Mouse (Mus musculus): ENCODE data around the gene Tex45. TPM values are rescaled to one million over a fixed set of nuclear protein-coding genes. Genes with fewer than 3 reads are reported as not detected.

Gene Tex45
- polyA plus RNA-seq, 1 experiment from 2014 or later = not detected

- Histone ChIP-seq H3K27ac (ENCODE audit: low read depth) (peak within 1 kb of the TSS; percentile 80), H3K4me1 (ENCODE audit: insufficient read depth) (peaks cover 4% of the 10 kb centered on the region), H3K9me3 (ENCODE audit: low read depth, low read length) (no peaks in the 10 kb centered on the region), H3K36me3 (ENCODE audit: insufficient read depth) (no peaks in the 10 kb centered on the region), H3K27me3 (ENCODE audit: insufficient read depth, low read length) (no peaks in the 10 kb centered on the region), H3K9ac (peak within 1 kb of the TSS; percentile 67), H3K4me3 (ENCODE audit: low read depth, low read length) (peak within 1 kb of the TSS; percentile 54), H3K4me2 (peak within 1 kb of the TSS; percentile 75)
- peak; percentile 95 for ATAC-seq (ENCODE audit: insufficient read depth)
- DNase-seq = peak; percentile 99
- WGBS = 3% methylated on average over 32 of the region's 32 CpGs
- TF ChIP-seq CTCF (IDR thresholded peaks at IDR 0.05; ENCODE audit: low read depth) = no peak
Observed at GRCm38 (mm10) chr8:3467006-3467885, 3.4 kb upstream of the Tex45 start, which contains the start of gene Pex11g. Gene Pex11g, minus strand, starts transcription at chr8:3467680.

GRCm38 (mm10) chr8:3467886-3468545 is 2.6 kb upstream of the Tex45 start:
- WGBS = 55% methylated on average over 9 of the region's 9 CpGs
- peak overlapping the region; percentile 54 for H3K4me3 ChIP-seq (ENCODE audit: low read depth, low read length)
- peak overlapping the region; percentile 67 for H3K9ac ChIP-seq
- peaks cover 4% of the 10 kb centered on the region for H3K4me1 ChIP-seq (ENCODE audit: insufficient read depth)
- no peaks in the 10 kb centered on the region for H3K27me3 ChIP-seq (ENCODE audit: insufficient read depth, low read length)
- no peaks in the 10 kb centered on the region for H3K36me3 ChIP-seq (ENCODE audit: insufficient read depth)
- no peak for ATAC-seq (ENCODE audit: insufficient read depth)
- H3K27ac ChIP-seq (ENCODE audit: low read depth) = peak overlapping the region; percentile 80
- H3K9me3 ChIP-seq (ENCODE audit: low read depth, low read length) = no peaks in the 10 kb centered on the region
- H3K4me2 ChIP-seq = peak overlapping the region; percentile 75
- peak; percentile 26 for DNase-seq
- TF ChIP-seq CTCF (IDR thresholded peaks at IDR 0.05; ENCODE audit: low read depth) = no peak

- no peak for TF ChIP-seq CTCF (IDR thresholded peaks at IDR 0.05; ENCODE audit: low read depth)
- ATAC-seq (ENCODE audit: insufficient read depth) (no peak), DNase-seq (peak; percentile 19)
- Histone ChIP-seq H3K36me3 (ENCODE audit: insufficient read depth) (no peaks in the 10 kb centered on the region), H3K4me1 (ENCODE audit: insufficient read depth) (peaks cover 4% of the 10 kb centered on the region), H3K9me3 (ENCODE audit: low read depth, low read length) (no peaks in the 10 kb centered on the region), H3K4me3 (ENCODE audit: low read depth, low read length) (no peak overlapping the region), H3K9ac (no peak overlapping the region), H3K27me3 (ENCODE audit: insufficient read depth, low read length) (no peaks in the 10 kb centered on the region), H3K4me2 (no peak overlapping the region), H3K27ac (ENCODE audit: low read depth) (no peak overlapping the region)
- 95% methylated on average over 1 of the region's 1 CpGs for WGBS
Observed at GRCm38 (mm10) chr8:3468838-3469237, 1.8 kb upstream of the Tex45 start.

- peak overlapping the region; percentile 29 for H3K9ac ChIP-seq
- peak overlapping the region; percentile 59 for H3K4me2 ChIP-seq
- WGBS = 24% methylated on average over 37 of the region's 37 CpGs
- peak; percentile 21 for DNase-seq
- ATAC-seq (ENCODE audit: insufficient read depth) = no peak; the same call in 1 of the 2 replicates
- TF ChIP-seq CTCF (IDR thresholded peaks at IDR 0.05; ENCODE audit: low read depth) = no peak
- no peak overlapping the region for H3K27ac ChIP-seq (ENCODE audit: low read depth)
- H3K9me3 ChIP-seq (ENCODE audit: low read depth, low read length) = no peaks in the 10 kb centered on the region
- H3K27me3 ChIP-seq (ENCODE audit: insufficient read depth, low read length) = no peaks in the 10 kb centered on the region
- H3K4me3 ChIP-seq (ENCODE audit: low read depth, low read length) = peak overlapping the region; percentile 24
- H3K36me3 ChIP-seq (ENCODE audit: insufficient read depth) = no peaks in the 10 kb centered on the region
- 0 out of 2 replicates have a peak, but pooled peaks cover 3% of the 10 kb centered on the region for H3K4me1 ChIP-seq (ENCODE audit: insufficient read depth)
Observed at GRCm38 (mm10) chr8:3475715-3476429, 5.2 kb downstream of the Tex45 start.

DNA sequence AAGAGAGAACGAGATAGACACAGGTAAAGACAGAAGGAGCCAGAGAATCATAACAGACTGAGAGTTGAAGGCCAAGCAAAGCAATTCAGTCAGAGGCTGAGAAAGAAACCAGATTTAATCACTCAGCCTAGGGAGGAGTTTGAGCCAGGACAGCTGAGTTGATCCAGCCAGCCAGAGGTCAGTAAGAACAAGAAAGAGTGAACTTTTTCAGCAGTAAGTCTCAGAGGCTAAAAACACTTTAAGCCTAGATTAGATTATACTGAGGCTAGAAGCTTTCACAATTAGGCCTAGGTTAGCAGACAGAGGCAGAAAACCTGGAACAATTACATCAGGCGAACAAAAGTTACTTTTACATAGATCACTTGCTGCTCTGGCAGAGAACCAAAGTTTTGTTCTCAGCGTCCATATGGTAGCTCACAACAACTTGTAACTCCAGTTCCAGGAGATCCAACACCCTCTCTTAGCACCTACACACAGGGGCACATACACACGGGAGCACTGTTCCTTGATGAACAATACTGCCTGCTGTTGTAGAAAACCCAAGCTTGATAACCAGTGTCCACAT is 9.6 kb downstream of the Tex45 start:
- Histone ChIP-seq H3K4me3 (ENCODE audit: low read depth, low read length) (no peak overlapping the region), H3K27ac (ENCODE audit: low read depth) (no peak overlapping the region), H3K36me3 (ENCODE audit: insufficient read depth) (no peaks in the 10 kb centered on the region), H3K4me2 (no peak overlapping the region), H3K27me3 (ENCODE audit: insufficient read depth, low read length) (no peaks in the 10 kb centered on the region), H3K9ac (no peak overlapping the region), H3K4me1 (ENCODE audit: insufficient read depth) (0 out of 2 replicates have a peak, but pooled peaks cover 3% of the 10 kb centered on the region), H3K9me3 (ENCODE audit: low read depth, low read length) (no peaks in the 10 kb centered on the region)
- DNase-seq = no peak
- ATAC-seq (ENCODE audit: insufficient read depth) = no peak
- WGBS = 63% methylated on average over 4 of the region's 4 CpGs
- no peak for TF ChIP-seq CTCF (IDR thresholded peaks at IDR 0.05; ENCODE audit: low read depth)

DNA sequence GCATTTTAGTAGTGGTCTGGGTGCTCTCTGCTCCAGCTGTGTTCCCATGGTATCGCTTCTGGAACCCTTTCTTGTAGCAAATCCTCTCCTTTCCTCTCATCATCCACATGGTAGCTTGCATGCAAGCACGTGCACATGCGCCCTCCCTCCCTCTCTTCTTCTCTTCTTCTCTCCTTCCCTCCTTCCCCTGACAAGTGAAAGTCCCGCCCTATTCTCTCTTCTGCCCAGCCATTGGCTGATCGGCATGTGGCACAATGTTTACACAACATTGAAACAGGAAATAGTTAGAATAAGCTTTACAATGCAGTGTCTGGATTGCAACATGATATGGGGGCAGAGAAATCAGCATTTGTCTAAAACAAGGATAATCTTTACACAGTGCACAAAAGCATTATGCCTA is 10.9 kb downstream of the Tex45 start:
- H3K4me3 ChIP-seq (ENCODE audit: low read depth, low read length) = no peak overlapping the region
- H3K36me3 ChIP-seq (ENCODE audit: insufficient read depth) = no peaks in the 10 kb centered on the region
- no peak for ATAC-seq (ENCODE audit: insufficient read depth)
- H3K9ac ChIP-seq = no peak overlapping the region
- peak; percentile 43 for DNase-seq
- H3K9me3 ChIP-seq (ENCODE audit: low read depth, low read length) = no peaks in the 10 kb centered on the region
- no peak for TF ChIP-seq CTCF (IDR thresholded peaks at IDR 0.05; ENCODE audit: low read depth)
- no peaks in the 10 kb centered on the region for H3K27me3 ChIP-seq (ENCODE audit: insufficient read depth, low read length)
- WGBS = 45% methylated on average over 5 of the region's 5 CpGs
- no peak overlapping the region for H3K27ac ChIP-seq (ENCODE audit: low read depth)
- no peak overlapping the region for H3K4me2 ChIP-seq
- no peaks in the 10 kb centered on the region for H3K4me1 ChIP-seq (ENCODE audit: insufficient read depth)
